Mouse (Mus musculus): ENCODE measurements around the gene Drg1. TPM values are rescaled to one million over a fixed set of nuclear protein-coding genes. Genes with fewer than 3 reads are reported as not detected.
A peak's percentile ranks its signal among the peaks of the same experiment; 100 is the strongest.
"Not testable (repeated sequence)": the region's sequence is repeated elsewhere in the genome, so short reads cannot be mapped to it uniquely, and the experiment has no call there.

Gene Drg1
- total RNA-seq, 2 experiments from 2014 or later, result 86.5 to 91.1 TPM

- intact Hi-C loops (cut with DNase I), result no loop called here
- no peak for DNase-seq (ENCODE audit: low spot score in 2 of 2)
Observed at GRCm38 (mm10) chr11:3233704-3234103, 32.5 kb downstream of the Drg1 start.

- intact Hi-C loops (cut with DNase I), result no loop called here
Observed at GRCm38 (mm10) chr11:3232248-3232647, 34.0 kb downstream of the Drg1 start.

DNA sequence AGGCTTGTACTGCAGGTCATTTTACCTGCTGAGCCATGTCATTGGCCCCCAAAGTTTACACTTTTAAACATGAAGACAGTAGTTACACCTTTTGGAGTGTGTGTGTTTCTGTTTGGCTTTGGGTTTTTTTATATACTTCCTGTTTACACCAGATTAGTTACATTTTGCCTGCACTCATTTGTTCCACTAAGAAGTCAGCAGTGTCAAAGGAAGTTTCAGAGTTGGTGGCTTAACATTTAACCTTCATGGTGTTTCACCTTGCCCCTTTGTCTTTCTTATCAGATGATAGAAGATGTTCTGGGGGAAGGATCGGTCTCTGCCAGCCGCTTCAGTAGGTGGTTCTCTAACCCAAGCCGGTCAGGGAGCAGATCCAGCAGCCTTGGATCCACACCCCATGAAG, 39.1 kb downstream of the Drg1 start:
- DNase-seq (ENCODE audit: low spot score in 2 of 2), result no peak
- intact Hi-C loops (cut with DNase I), result no loop called here

More at GRCm38 (mm10) chr11:3232248-3232647, 34.0 kb downstream of the Drg1 start:
- DNase-seq (ENCODE audit: low spot score in 2 of 2), result no peak

GRCm38 (mm10) chr11:3223105-3223504, 43.1 kb downstream of the Drg1 start:
- intact Hi-C loops (cut with DNase I), result no loop called here
- DNase-seq (ENCODE audit: low spot score in 2 of 2), result no peak

DNA sequence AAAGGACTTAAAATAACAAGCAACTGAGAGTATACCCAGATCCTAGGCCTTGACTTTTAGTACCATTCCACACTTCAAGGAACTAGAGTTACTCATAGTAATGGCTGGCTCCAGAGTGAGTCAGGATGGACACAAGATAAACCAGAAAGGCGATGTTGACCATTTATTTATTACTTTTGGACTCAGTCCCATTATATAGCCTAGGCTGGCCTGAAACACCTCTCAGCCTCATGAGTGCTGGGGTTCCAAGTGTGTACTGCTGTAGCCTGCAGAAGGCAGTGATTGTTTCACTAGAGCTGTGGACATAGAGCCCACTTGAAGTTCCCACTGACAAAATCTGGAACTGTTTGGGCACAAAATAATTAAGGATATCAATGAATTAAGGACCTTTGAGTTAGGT, 53.7 kb downstream of the Drg1 start:
- DNase-seq (ENCODE audit: low spot score in 2 of 2), result no peak
- intact Hi-C loops (cut with DNase I), result no loop called here

- no peak for DNase-seq (ENCODE audit: low spot score in 2 of 2)
- intact Hi-C loops (cut with DNase I), result no loop called here
Observed at GRCm38 (mm10) chr11:3206783-3207182, 59.4 kb downstream of the Drg1 start.

DNA sequence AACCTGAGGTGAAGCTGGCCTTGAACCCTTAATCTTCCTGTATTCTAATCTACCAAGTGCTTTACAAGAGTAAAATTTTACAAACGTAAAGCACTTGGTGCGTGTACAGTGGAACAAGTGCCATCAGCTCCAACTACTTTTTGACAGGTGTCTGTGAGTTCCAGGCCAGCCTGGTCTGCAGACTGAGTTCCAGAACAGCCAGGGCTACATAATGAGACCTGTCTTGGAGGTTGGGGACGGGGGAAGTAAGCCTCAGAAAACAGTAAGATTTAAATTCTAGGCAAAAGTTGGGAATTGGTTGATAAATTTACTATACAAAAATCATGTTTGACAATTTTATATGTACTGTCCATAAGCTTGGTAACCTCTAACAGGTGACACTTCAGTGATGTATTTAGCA, 61.0 kb downstream of the Drg1 start:
- intact Hi-C loops (cut with DNase I), result no loop called here
- no peak for DNase-seq (ENCODE audit: low spot score in 2 of 2)

DNA sequence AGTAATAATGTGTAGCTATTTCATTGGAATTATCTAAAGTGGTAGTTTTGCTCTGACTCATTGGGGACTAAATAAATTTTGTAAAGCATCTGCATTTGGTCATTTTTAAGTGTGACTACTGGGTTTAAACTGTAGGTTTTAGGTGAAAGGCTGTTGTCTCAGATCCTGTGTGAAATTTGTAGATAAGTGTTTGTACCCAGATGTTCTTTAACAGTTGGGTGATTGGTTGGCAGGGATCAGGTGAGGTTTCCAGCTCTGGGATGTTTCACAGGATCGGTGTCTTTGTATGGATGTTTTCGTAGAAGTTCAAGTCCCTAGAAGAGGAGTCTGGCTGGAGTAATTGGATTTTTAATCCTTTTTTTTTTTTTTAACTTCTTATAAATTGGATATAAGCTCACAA, 62.4 kb downstream of the Drg1 start:
- DNase-seq (ENCODE audit: low spot score in 2 of 2), result no peak
- intact Hi-C loops (cut with DNase I), result no loop called here

DNA sequence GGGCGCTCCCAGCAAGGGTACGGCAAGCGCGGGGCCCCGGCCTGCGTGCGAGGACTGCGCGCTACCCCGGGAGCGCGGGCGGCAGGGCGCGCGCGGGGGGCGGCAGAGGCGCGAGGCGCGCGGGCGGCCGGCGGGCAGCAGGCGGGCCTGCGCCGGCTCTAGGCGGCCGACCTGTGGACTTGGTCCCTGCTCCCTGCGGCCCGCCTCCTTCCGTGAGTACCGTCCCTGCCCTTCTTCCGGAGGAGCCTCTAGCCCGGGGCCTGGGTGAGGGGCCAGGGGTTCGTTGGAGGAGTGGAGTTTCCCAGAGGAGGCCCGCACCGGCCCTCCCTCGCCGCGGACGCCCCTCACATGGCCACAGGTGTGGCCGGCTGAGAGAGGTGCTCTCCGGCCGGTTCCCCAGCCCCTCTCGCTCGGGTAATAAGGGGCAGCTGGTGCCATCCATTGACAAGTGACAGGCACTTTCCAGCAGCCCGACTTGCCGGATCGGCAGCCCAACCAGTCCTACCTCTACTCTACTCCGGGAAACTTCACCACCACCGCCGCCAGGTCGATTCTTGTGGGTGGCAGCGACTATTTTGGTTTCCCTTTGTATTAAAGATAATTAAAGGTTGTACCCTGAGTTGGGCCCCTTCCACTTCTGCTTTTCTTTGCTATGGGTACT, 63.3 kb downstream of the Drg1 start:
- peak; percentile 51 to 56 for DNase-seq (ENCODE audit: low spot score in 2 of 2)
- intact Hi-C loops (cut with DNase I), result no loop called here

DNA sequence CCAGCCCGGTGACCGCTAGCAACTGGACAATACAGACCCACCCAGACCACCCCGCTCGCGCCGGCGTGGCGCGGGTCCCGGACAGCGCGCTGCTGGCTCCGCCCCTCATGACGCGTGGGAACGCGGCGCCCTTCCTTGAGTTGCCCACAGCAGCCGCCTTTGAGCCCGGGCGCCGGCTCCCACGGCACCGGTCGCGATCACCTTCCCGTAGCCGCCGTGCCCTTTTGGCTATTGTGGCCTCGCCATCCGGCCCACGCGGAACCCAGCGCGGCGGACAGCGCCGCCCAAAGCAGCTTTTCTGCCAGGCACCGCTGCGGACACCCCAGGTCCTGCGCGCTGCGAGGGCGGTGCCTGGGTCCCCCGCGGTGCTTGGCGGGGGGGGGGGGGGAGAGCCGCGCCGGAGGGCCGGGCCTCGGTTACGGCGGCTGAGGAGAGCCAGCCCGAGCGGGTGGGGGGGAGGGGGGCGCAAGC, 63.9 kb downstream of the Drg1 start, which contains the start of gene Eif4enif1:
Gene Eif4enif1, plus strand, starts transcription at position 162 of the 471 bp plus-strand sequence.
- intact Hi-C loops (cut with DNase I), result no loop called here
- peak; percentile 93 to 95 for DNase-seq (ENCODE audit: low spot score in 2 of 2)

GRCm38 (mm10) chr11:3201326-3202230, 64.6 kb downstream of the Drg1 start:
- intact Hi-C loops (cut with DNase I), result no loop called here
- no peak for DNase-seq (ENCODE audit: low spot score in 2 of 2)

GRCm38 (mm10) chr11:3200636-3201035, 65.6 kb downstream of the Drg1 start:
- DNase-seq (ENCODE audit: low spot score in 2 of 2); intact Hi-C loops (cut with DNase I): not testable (repeated sequence)

DNA sequence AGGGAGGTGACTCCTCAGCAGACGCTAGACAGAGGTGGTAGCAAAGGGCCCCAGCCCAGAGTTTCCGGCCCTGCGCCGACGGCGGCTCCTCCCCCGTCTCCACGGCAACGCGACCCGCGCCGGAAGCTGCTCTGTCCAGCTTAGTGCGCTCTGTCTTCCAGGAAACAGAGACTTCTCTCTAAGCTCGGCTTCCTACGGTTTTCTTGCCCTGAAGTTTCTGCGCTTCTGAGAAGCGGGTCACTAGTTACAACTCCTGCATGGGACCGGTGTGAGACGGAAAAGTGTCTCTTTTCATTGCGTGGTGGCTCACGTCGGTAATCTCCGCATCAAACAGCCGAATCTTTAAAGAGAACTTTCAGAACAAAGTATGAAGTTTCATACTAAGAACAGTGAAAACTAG, 72.9 kb downstream of the Drg1 start, which contains the start of gene Sfi1:
Gene Sfi1, minus strand, starts transcription at position 101 of the 400 bp plus-strand sequence.
- DNase-seq (ENCODE audit: low spot score in 2 of 2), result no peak
- intact Hi-C loops (cut with DNase I), result no loop called here

GRCm38 (mm10) chr11:3182707-3183106, 83.5 kb downstream of the Drg1 start:
- intact Hi-C loops (cut with DNase I); DNase-seq (ENCODE audit: low spot score in 2 of 2): not testable (repeated sequence)

DNA sequence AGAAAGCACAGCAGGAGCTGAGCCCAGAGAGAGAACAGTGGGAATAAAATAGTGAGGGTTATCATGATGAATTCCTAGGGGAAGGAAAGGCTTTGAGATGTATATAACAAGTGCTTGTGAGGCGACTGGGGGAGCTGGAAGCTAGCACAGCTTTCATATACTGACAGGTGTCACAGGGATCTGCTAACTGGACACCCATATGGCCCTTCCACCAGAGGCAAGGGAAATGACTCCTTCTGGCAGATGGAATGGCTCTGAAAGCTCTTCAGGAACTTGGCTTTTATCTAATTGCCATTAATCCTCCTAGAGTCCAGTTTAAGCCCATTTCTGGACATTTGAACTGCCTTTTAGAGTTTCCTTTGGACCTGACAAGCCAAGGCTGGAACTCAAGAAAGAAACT, 84.2 kb downstream of the Drg1 start:
- intact Hi-C loops (cut with DNase I); DNase-seq (ENCODE audit: low spot score in 2 of 2): not testable (repeated sequence)

DNA sequence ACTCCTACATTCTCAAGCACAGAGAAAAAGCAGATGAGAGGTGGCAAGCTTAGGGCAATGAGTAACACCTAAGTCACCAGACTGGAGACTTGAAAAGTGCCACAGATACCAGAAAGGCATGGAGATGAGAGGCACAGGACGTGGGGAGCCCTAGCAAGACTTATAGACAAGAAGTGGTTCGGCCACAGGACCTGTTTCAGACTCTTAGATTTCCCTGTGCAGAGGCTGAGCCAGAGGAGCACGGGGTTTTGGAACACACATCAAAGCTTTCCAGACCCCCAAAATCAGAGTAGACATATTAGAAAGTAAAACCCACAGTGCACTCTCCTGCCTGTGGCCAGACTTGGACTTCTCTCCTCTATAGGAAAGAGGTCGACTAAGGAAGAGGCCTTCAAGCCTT, 85.0 kb downstream of the Drg1 start:
- peak; percentile 58 to 72 for DNase-seq (ENCODE audit: low spot score in 2 of 2)
- intact Hi-C loops (cut with DNase I), result not testable (repeated sequence)

GRCm38 (mm10) chr11:3180510-3181160, 85.6 kb downstream of the Drg1 start:
- intact Hi-C loops (cut with DNase I); DNase-seq (ENCODE audit: low spot score in 2 of 2): not testable (repeated sequence)

GRCm38 (mm10) chr11:3179726-3180092, 86.5 kb downstream of the Drg1 start:
- intact Hi-C loops (cut with DNase I), result not testable (repeated sequence)
- peak in 1 of 2 experiments; percentile 28 for DNase-seq (ENCODE audit: low spot score in 2 of 2)

- DNase-seq (ENCODE audit: low spot score in 2 of 2); intact Hi-C loops (cut with DNase I): not testable (repeated sequence)
Observed at GRCm38 (mm10) chr11:3178968-3179725, 87.1 kb downstream of the Drg1 start.

Measured in left cerebral cortex, postnatal 36 days (tissue).